Mouse (Mus musculus): ENCODE data around the gene Opa3. TPM values are rescaled to one million over a fixed set of nuclear protein-coding genes. Genes with fewer than 3 reads are reported as not detected.

Gene Opa3
- total and polyA plus RNA-seq, 3 experiments, result 9.4 to 21.2 (median 11.9) TPM

DNA sequence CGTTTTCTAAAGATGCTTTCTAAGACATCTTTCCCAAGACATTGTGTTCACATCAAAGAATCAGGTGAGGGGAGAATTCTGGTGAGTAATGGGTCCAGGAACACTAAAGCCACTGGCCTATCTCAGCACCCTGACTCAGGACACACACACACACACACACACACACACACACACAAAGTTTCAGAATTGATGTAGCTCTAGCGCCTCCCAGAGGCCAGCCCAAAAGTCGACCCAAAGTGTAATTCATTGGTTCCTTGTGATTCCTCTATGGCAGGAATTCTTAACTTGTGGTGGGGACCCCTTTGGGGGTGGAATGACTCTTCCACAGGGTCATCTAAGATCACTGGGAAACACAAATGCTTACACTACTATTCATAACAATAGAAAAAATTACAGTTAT is 71.1 kb downstream of the Opa3 start:
- no peak for TF ChIP-seq ZKSCAN1 (IDR thresholded peaks at IDR 0.05; ENCODE audit: borderline replicate concordance, low read depth, low read length)
- peak; percentile 88 for TF ChIP-seq RAD21 (IDR thresholded peaks at IDR 0.05; ENCODE audit: low read depth, low read length)
- TF ChIP-seq MAX (IDR thresholded peaks at IDR 0.05; ENCODE audit: low read length), result no peak
- TF ChIP-seq E2F4 (IDR thresholded peaks at IDR 0.05; ENCODE audit: insufficient replicate concordance, low read depth, low read length), result no peak
- TF ChIP-seq TBP (conservative IDR thresholded peaks at IDR 0.05; ENCODE audit: low read depth, low read length), result no peak
- peak; percentile 26; the same call in 1 of the 2 replicates for TF ChIP-seq IRF4 (IDR thresholded peaks at IDR 0.05; ENCODE audit: low read depth, low read length)
- TF ChIP-seq NRF1 (IDR thresholded peaks at IDR 0.05; ENCODE audit: low read depth, low read length), result no peak
- TF ChIP-seq EP300 (IDR thresholded peaks at IDR 0.05; ENCODE audit: low read length), result no peak
- TF ChIP-seq POLR2A (IDR thresholded peaks at IDR 0.05; ENCODE audit: low read depth, low read length), result no peak
- no peak for TF ChIP-seq POLR2AphosphoS2 (IDR thresholded peaks at IDR 0.05; ENCODE audit: low read depth, low read length)
- TF ChIP-seq ZC3H11A (IDR thresholded peaks at IDR 0.05; ENCODE audit: low read depth, low read length), result peak; percentile 67
- no peak for TF ChIP-seq RCOR1 (conservative IDR thresholded peaks at IDR 0.05; ENCODE audit: low read depth, low read length)
- no peak for TF ChIP-seq MAFK (IDR thresholded peaks at IDR 0.05; ENCODE audit: insufficient replicate concordance, low read length)
- TF ChIP-seq NELFE (IDR thresholded peaks at IDR 0.05; ENCODE audit: low read depth, low read length), result no peak
- peak; percentile 87 for TF ChIP-seq SMC3 (IDR thresholded peaks at IDR 0.05; ENCODE audit: low read depth, low read length)
- no peak for TF ChIP-seq CHD2 (IDR thresholded peaks at IDR 0.05; ENCODE audit: low read length)
- TF ChIP-seq ZNF384 (IDR thresholded peaks at IDR 0.05; ENCODE audit: low read depth, low read length), result no peak
- no peak for TF ChIP-seq USF1 (IDR thresholded peaks at IDR 0.05; ENCODE audit: low read depth, low read length)
- peak; percentile 50 to 96; a peak in 3 of 4 replicates for TF ChIP-seq CTCF (conservative IDR thresholded peaks at IDR 0.05 in 1 of 2, IDR thresholded peaks at IDR 0.05 in 1 of 2; ENCODE audit: low read depth in 2 of 2, low read length in 2 of 2)
- no peak for TF ChIP-seq MXI1 (IDR thresholded peaks at IDR 0.05; ENCODE audit: low read depth, low read length)
- 0 out of 2 replicates have a peak, but pooled peaks have one; percentile 27 for TF ChIP-seq JUND (conservative IDR thresholded peaks at IDR 0.05; ENCODE audit: low read depth, low read length)
- dilution Hi-C loops (cut with MboI; ENCODE audit: extremely low pct_ligation_motif_present, extremely low pct_unique_long_range_greater_than_20kb, low sequenced_read_pairs), result no loop called here

More for the DNA sequence above, 71.1 kb downstream of the Opa3 start:
- Histone ChIP-seq H3K79me2 (replicated peaks; ENCODE audit: control insufficient read depth, extremely low read depth, insufficient read depth, poor library complexity, severe bottlenecking) (no peaks in the 10 kb centered on the region), H3K4me2 (ENCODE audit: insufficient read depth, low read depth, poor library complexity, severe bottlenecking) (no peak overlapping the region), H3K27me3 (replicated peaks) (peaks cover 26% of the 10 kb centered on the region), H3K27ac (ENCODE audit: insufficient read depth, low read depth) (no peak overlapping the region), H3K4me1 (ENCODE audit: control insufficient read depth in 1 of 2, insufficient read depth in 2 of 2) (peaks cover 4 to 27% of the 10 kb centered on the region in 2 experiments; a peak in 3 of 4 replicates), H3K9me3 (replicated peaks; ENCODE audit: low read length) (peaks cover 3% of the 10 kb centered on the region), H3K9ac (ENCODE audit: insufficient read depth, low read depth) (no peak overlapping the region), H3K36me3 (replicated peaks in 1 of 2; ENCODE audit: control insufficient read depth in 1 of 2, insufficient read depth in 1 of 2, low read length in 1 of 2) (no peaks in the 10 kb centered on the region), H3K4me3 (replicated peaks in 1 of 3; ENCODE audit: low read depth in 2 of 3, low read length in 2 of 3, poor library complexity in 1 of 3) (no peak overlapping the region)
- DNase-seq (ENCODE audit: extremely low read depth), result peak; percentile 70
- in situ Hi-C loops (cut with MboI; ENCODE audit: low pct_ligation_motif_present, low pct_unique_long_range_greater_than_20kb, low sequenced_read_pairs), result no loop called here
